Mouse (Mus musculus): ENCODE measurements around the gene Palm2. TPM values are rescaled to one million over a fixed set of nuclear protein-coding genes. Genes with fewer than 3 reads are reported as not detected.

The Palm2 gene
- total and polyA plus RNA-seq, 3 experiments, result not detected

GRCm38 (mm10) chr4:57462378-57462777 lies 28.3 kb downstream of the Palm2 start:
- Histone ChIP-seq H3K4me1 (ENCODE audit: control insufficient read depth in 1 of 2, insufficient read depth in 2 of 2, low read length in 2 of 2) (no peaks in the 10 kb centered on the region), H3K4me3 (ENCODE audit: control insufficient read depth in 1 of 2, insufficient read depth in 1 of 2, low read depth in 2 of 2, low read length in 2 of 2) (no peak overlapping the region), H3K9me3 (replicated peaks; ENCODE audit: insufficient read depth, low read length) (no peaks in the 10 kb centered on the region), H3K27ac (ENCODE audit: control insufficient read depth, low read depth, low read length) (no peak overlapping the region), H3K27me3 (ENCODE audit: control insufficient read depth in 1 of 2, insufficient read depth in 2 of 2, low read length in 2 of 2) (no peaks in the 10 kb centered on the region), H3K9ac (ENCODE audit: control insufficient read depth, low read depth, low read length, poor library complexity, severe bottlenecking) (no peak overlapping the region), H3K79me2 (ENCODE audit: control insufficient read depth, insufficient read depth, low read length, poor library complexity) (no peaks in the 10 kb centered on the region), H3K36me3 (ENCODE audit: control insufficient read depth in 1 of 2, insufficient read depth in 2 of 2, low read length in 2 of 2) (no peaks in the 10 kb centered on the region)
- DNase-seq (ENCODE audit: low read depth, low spot score), result peak; percentile 9
- no peak for TF ChIP-seq JUND (IDR thresholded peaks at IDR 0.05; ENCODE audit: low read depth, low read length)
- no peak for TF ChIP-seq MYC (IDR thresholded peaks at IDR 0.05; ENCODE audit: low read depth, low read length)
- TF ChIP-seq NELFE (IDR thresholded peaks at IDR 0.05; ENCODE audit: low read depth, low read length), result no peak
- no peak for TF ChIP-seq ZMIZ1 (IDR thresholded peaks at IDR 0.05; ENCODE audit: low read depth, low read length)
- TF ChIP-seq RCOR1 (IDR thresholded peaks at IDR 0.05; ENCODE audit: low read depth, low read length), result no peak
- TF ChIP-seq MEF2A (IDR thresholded peaks at IDR 0.05; ENCODE audit: extremely low read depth, insufficient replicate concordance, low read depth, low read length, poor library complexity, severe bottlenecking), result no peak
- TF ChIP-seq RAD21 (IDR thresholded peaks at IDR 0.05; ENCODE audit: low read depth, low read length), result peak; percentile 15
- TF ChIP-seq SMC3 (IDR thresholded peaks at IDR 0.05; ENCODE audit: low read depth, low read length), result peak; percentile 36
- TF ChIP-seq SIN3A (IDR thresholded peaks at IDR 0.05; ENCODE audit: low read length), result no peak
- peak; percentile 7 to 38 (median 35); a peak in 4 of 6 replicates for TF ChIP-seq CTCF (IDR thresholded peaks at IDR 0.05 in 2 of 3, conservative IDR thresholded peaks at IDR 0.05 in 1 of 3; ENCODE audit: control insufficient read depth in 1 of 3, insufficient read depth in 1 of 3, low read depth in 2 of 3, low read length in 3 of 3, poor library complexity in 1 of 3, severe bottlenecking in 1 of 3)

GRCm38 (mm10) chr4:57482435-57482834 lies 48.4 kb downstream of the Palm2 start:
- Histone ChIP-seq H3K4me1 (ENCODE audit: control insufficient read depth in 1 of 2, insufficient read depth in 2 of 2, low read length in 2 of 2) (no peaks in the 10 kb centered on the region), H3K27me3 (ENCODE audit: control insufficient read depth in 1 of 2, insufficient read depth in 2 of 2, low read length in 2 of 2) (no peaks in the 10 kb centered on the region), H3K36me3 (ENCODE audit: control insufficient read depth in 1 of 2, insufficient read depth in 2 of 2, low read length in 2 of 2) (no peaks in the 10 kb centered on the region), H3K79me2 (ENCODE audit: control insufficient read depth, insufficient read depth, low read length, poor library complexity) (no peaks in the 10 kb centered on the region), H3K27ac (ENCODE audit: control insufficient read depth, low read depth, low read length) (no peak overlapping the region), H3K9ac (ENCODE audit: control insufficient read depth, low read depth, low read length, poor library complexity, severe bottlenecking) (no peak overlapping the region), H3K9me3 (replicated peaks; ENCODE audit: insufficient read depth, low read length) (no peaks in the 10 kb centered on the region), H3K4me3 (ENCODE audit: control insufficient read depth in 1 of 2, insufficient read depth in 1 of 2, low read depth in 2 of 2, low read length in 2 of 2) (no peak overlapping the region)
- no peak for DNase-seq (ENCODE audit: low read depth, low spot score)
- no peak for TF ChIP-seq TAL1 (IDR thresholded peaks at IDR 0.05; ENCODE audit: low read length)
- no peak for TF ChIP-seq USF1 (IDR thresholded peaks at IDR 0.05; ENCODE audit: low read depth, low read length)
- no peak for TF ChIP-seq MXI1 (IDR thresholded peaks at IDR 0.05; ENCODE audit: low read depth, low read length)
- no peak for TF ChIP-seq JUND (IDR thresholded peaks at IDR 0.05; ENCODE audit: low read depth, low read length)
- TF ChIP-seq MEF2A (IDR thresholded peaks at IDR 0.05; ENCODE audit: extremely low read depth, insufficient replicate concordance, low read depth, low read length, poor library complexity, severe bottlenecking), result no peak
- TF ChIP-seq ETS1 (IDR thresholded peaks at IDR 0.05; ENCODE audit: low read depth, low read length), result no peak
- TF ChIP-seq MAX (IDR thresholded peaks at IDR 0.05; ENCODE audit: low read length), result no peak
- TF ChIP-seq MAZ (IDR thresholded peaks at IDR 0.05; ENCODE audit: low read depth, low read length), result no peak
- TF ChIP-seq ZKSCAN1 (IDR thresholded peaks at IDR 0.05; ENCODE audit: low read depth, low read length), result no peak
- no peak for TF ChIP-seq MYB (IDR thresholded peaks at IDR 0.05; ENCODE audit: low read depth, low read length)
- TF ChIP-seq USF2 (IDR thresholded peaks at IDR 0.05; ENCODE audit: borderline replicate concordance in 1 of 2, insufficient read depth in 1 of 2, low read depth in 1 of 2, low read length in 2 of 2), result no peak
- no peak for TF ChIP-seq KAT2A (conservative IDR thresholded peaks at IDR 0.05; ENCODE audit: low read depth, low read length)
- TF ChIP-seq ZC3H11A (IDR thresholded peaks at IDR 0.05; ENCODE audit: low read depth, low read length), result no peak
- no peak for TF ChIP-seq NRF1 (IDR thresholded peaks at IDR 0.05; ENCODE audit: insufficient read depth, low read depth, low read length, poor library complexity, severe bottlenecking)
- no peak for TF ChIP-seq GATA1 (IDR thresholded peaks at IDR 0.05; ENCODE audit: low read depth, low read length)
- TF ChIP-seq POLR2A (IDR thresholded peaks at IDR 0.05; ENCODE audit: control insufficient read depth in 1 of 2, insufficient read depth in 1 of 2, low read depth in 1 of 2, low read length in 2 of 2, poor library complexity in 1 of 2), result no peak
- TF ChIP-seq TCF12 (IDR thresholded peaks at IDR 0.05; ENCODE audit: low read depth, low read length), result no peak
- no peak for TF ChIP-seq ZMIZ1 (IDR thresholded peaks at IDR 0.05; ENCODE audit: low read depth, low read length)

All from MEL (cell line).